Mouse (Mus musculus) stomach, postnatal 0 days (tissue): ENCODE data around the gene Abcb4. TPM values are rescaled to one million over a fixed set of nuclear protein-coding genes. Genes with fewer than 3 reads are reported as not detected.
A peak's percentile ranks its signal among the peaks of the same experiment; 100 is the strongest.
"Not testable (repeated sequence)": the region's sequence is repeated elsewhere in the genome, so short reads cannot be mapped to it uniquely, and the experiment has no call there.

Source experiments
- ATAC-seq: fragments of 200-750 bp; cut with Nextera tagmentation; 2 replicates; pipeline ENCODE4 v1.8.0; 2017; ENCODE audit not compliant: low FRiP score, low TSS enrichment
- DNase-seq: peaks from one replicate; pipeline ENCODE4 v3.0.0-alpha.2; 2016; ENCODE audit warnings: low spot score
- H3K27ac ChIP-seq: fragments of 300-500 bp; sonication (generic); replicated peaks from 2 replicates; pipeline ENCODE4 v1.5.1; 2014; ENCODE audit warnings: mild to moderate bottlenecking, control low read depth
- H3K27me3 ChIP-seq: fragments of 300-500 bp; sonication (generic); 2 replicates; pipeline ENCODE4 v1.6.1; 2014; ENCODE audit warnings: low read length; ENCODE audit not compliant: control insufficient read depth, insufficient read depth
- H3K36me3 ChIP-seq: fragments of 300-500 bp; sonication (generic); 2 replicates; pipeline ENCODE4 v1.6.1; 2014; ENCODE audit warnings: low read length, mixed read lengths; ENCODE audit not compliant: control insufficient read depth, insufficient read depth
- H3K4me1 ChIP-seq: fragments of 300-500 bp; sonication (generic); replicated peaks from 2 replicates; pipeline ENCODE4 v1.6.1; 2014; ENCODE audit warnings: antibody characterized with exemption; ENCODE audit not compliant: control insufficient read depth, insufficient read depth
- H3K4me2 ChIP-seq: fragments of 300-500 bp; sonication (generic); replicated peaks from 2 replicates; pipeline ENCODE4 v1.6.1; 2014; ENCODE audit warnings: low read depth, mild to moderate bottlenecking, control low read depth, moderate library complexity
- H3K4me3 ChIP-seq: fragments of 300-500 bp; sonication (generic); 2 replicates; pipeline ENCODE4 v1.5.1; 2014; ENCODE audit warnings: low read depth, low read length, control low read depth
- H3K9ac ChIP-seq: fragments of 300-500 bp; sonication (generic); 2 replicates; pipeline ENCODE4 v1.6.1; 2014; ENCODE audit warnings: mild to moderate bottlenecking, low read length, control low read depth, mixed read lengths
- H3K9me3 ChIP-seq: fragments of 300-500 bp; sonication (generic); 2 replicates; pipeline ENCODE4 v1.6.1; 2016; ENCODE audit warnings: low read length; ENCODE audit not compliant: control insufficient read depth
- CTCF ChIP-seq: IDR thresholded peaks from 2 replicates; pipeline ENCODE4 v1.5.1; 2016; ENCODE audit warnings: antibody characterized with exemption, low read depth, mild to moderate bottlenecking, moderate library complexity
- EP300 ChIP-seq: optimal IDR thresholded peaks from 2 replicates; pipeline ENCODE3; 2016; ENCODE audit warnings: antibody characterized with exemption
- WGBS: fragments of 180-500 bp; shearing (Covaris S2); extraction: QIAGEN DNeasy Blood & Tissue Kit; methylation state at CpG from one replicate; pipeline ENCODE4 v1.1.7; 2014; 5-methylcytosine and 5-hydroxymethylcytosine counted together
- polyA plus RNA-seq: library from polyadenylated mRNA; unstranded; fragments of >200 nt; fragmentation: Nextera tagmentation; extraction: Ambion mirVana; gene quantifications from 2 replicates; pipeline ENCODE4 v1.2.1, GENCODE M21; 2015

Abcb4 gene
- polyA plus RNA-seq, 1 experiment from 2014 or later, result 0.21 TPM

DNA sequence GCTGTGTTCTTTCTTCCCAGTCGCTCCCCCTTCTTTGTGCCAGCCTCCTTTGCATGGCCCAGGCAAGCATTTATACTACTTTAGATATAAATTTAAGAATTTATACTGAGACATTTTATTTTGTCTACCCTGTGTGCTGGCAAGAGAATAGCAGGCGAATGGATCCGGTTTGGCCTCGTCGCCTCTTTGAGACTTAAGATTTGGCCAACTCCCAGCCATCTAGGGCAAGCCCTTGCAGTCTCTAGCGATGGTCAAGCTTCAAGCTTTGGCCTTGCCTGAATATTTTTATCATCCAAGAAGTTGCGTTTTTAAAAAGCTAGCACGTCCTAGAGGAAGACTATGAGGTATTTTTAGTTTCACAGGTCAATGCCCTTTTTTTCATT is 104.0 kb downstream of the Abcb4 start:
- Histone ChIP-seq H3K9me3 (no peaks in the 10 kb centered on the region), H3K4me3 (peak overlapping the region; percentile 73), H3K27me3 (no peaks in the 10 kb centered on the region), H3K27ac (peak overlapping the region; percentile 93), H3K4me1 (no peaks in the 10 kb centered on the region), H3K36me3 (no peaks in the 10 kb centered on the region), H3K9ac (peak overlapping the region; percentile 87), H3K4me2 (peak overlapping the region; percentile 65)
- WGBS, result 5% methylated on average over 8 of the region's 8 CpGs
- no peak for ATAC-seq
- TF ChIP-seq CTCF (no peak), EP300 (no peak)
- DNase-seq, result no peak

DNA sequence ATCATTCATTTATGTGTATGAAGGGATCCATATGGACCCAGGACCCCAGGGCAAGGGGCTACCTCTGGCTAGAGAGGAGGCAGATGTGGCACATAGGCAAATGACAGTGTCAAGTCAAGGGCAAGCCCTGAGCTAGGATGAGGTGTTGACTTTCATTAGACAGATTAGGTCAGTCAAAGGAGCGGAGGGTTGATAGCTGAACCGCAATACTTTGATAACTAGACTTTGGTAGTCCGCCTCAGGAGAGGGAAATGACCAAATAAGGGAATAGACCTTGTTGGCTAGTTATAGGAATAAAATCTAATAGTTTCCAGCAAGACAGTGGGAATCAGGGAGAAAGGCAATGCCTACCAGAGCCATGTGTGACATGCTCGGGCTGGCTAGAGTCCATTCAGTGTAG is 105.6 kb downstream of the Abcb4 start:
- peak; percentile 40; the same call in 1 of the 2 replicates for ATAC-seq
- Histone ChIP-seq H3K36me3 (no peaks in the 10 kb centered on the region), H3K4me1 (no peaks in the 10 kb centered on the region), H3K4me3 (no peak overlapping the region), H3K9me3 (no peaks in the 10 kb centered on the region), H3K9ac (no peak overlapping the region), H3K27me3 (no peaks in the 10 kb centered on the region), H3K4me2 (no peak overlapping the region), H3K27ac (no peak overlapping the region)
- peak; percentile 22 for DNase-seq
- 70% methylated on average over 4 of the region's 4 CpGs for WGBS
- TF ChIP-seq CTCF (no peak), EP300 (no peak)

DNA sequence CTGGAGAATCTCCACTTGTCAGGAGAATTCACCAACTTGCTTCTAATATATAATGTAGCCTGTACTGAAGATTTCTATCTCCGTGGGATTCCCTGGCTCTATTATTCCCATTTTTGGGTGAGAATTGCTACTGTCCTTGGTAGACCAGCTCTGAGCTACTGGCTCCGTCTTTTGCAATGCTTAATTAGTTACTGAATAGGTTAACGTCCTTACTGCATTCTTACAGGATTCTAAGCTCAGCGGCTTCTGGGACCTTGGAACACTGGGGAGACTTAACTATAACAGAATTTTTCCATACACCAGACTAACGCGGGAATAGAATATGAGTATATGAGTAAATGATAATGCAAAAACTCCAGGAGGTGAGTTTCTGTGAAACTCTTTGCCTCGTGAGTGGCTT is 106.5 kb downstream of the Abcb4 start:
- H3K4me2 ChIP-seq, H3K27me3 ChIP-seq, H3K4me3 ChIP-seq, H3K36me3 ChIP-seq, DNase-seq, H3K9me3 ChIP-seq, H3K9ac ChIP-seq, H3K27ac ChIP-seq, H3K4me1 ChIP-seq, ATAC-seq: not testable (repeated sequence)
- 52% methylated on average over 7 of the region's 7 CpGs for WGBS

DNA sequence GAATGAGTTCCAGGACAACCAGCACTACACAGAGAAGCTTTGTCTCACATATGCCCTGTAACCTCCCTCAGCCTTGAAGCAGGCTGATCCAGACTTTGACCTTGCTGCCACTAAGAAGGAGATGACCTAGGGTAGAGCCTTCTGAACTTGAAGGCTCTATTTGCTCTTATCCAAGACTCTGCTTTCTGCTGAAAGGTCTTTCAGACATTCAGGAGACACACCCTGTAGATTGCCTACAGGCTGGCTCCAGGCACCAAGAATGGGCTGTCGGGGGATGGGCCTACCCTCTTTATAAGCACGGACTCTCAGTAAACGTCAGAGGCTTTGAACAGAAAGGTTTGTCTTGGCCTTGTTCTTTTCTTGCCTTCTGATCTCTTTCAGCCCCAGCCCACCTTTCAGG is 113.1 kb downstream of the Abcb4 start:
- H3K4me3 ChIP-seq, H3K36me3 ChIP-seq, H3K27ac ChIP-seq, H3K9ac ChIP-seq, ATAC-seq, H3K4me2 ChIP-seq, H3K4me1 ChIP-seq, H3K27me3 ChIP-seq, H3K9me3 ChIP-seq: not testable (repeated sequence)
- DNase-seq, result peak; percentile 37
- WGBS, result 41% methylated on average over 3 of the region's 3 CpGs

Other genes with a start within 250 kb of the Abcb4 start
- gene Abcb1a, start 233.6 kb upstream of the Abcb4 start, polyA plus RNA-seq, result 0.85 and 1.8 TPM in 2 replicates
- 2.2 and 2.6 TPM in 2 replicates for gene Abcb1b, start 95.6 kb upstream of the Abcb4 start, polyA plus RNA-seq
- gene Crot, start 103.6 kb downstream of the Abcb4 start, polyA plus RNA-seq, result 95.4 and 99.6 TPM in 2 replicates
- 19.7 and 20.1 TPM in 2 replicates for gene Tmem243, start 207.0 kb downstream of the Abcb4 start, polyA plus RNA-seq